Mouse (Mus musculus): ENCODE measurements around the gene Fam167b.

- TF ChIP-seq CTCF (IDR thresholded peaks at IDR 0.05; ENCODE audit: borderline replicate concordance, control insufficient read depth, extremely low read depth, insufficient read depth, low read length, poor library complexity), result no peak
- no peak for TF ChIP-seq POLR2A (IDR thresholded peaks at IDR 0.05; ENCODE audit: control insufficient read depth, extremely low read depth, insufficient read depth, low read length, poor library complexity)
These were observed 28.1 kb downstream of the Fam167b start for GRCm38 (mm10) chr4:129550295-129550694.
